Mouse (Mus musculus): ENCODE data around the gene Rpusd3. TPM values are rescaled to one million over a fixed set of nuclear protein-coding genes. Genes with fewer than 3 reads are reported as not detected.

Gene Rpusd3
- total and polyA plus RNA-seq, 2 experiments from 2014 or later, result 22.0 to 53.8 TPM

- peak overlapping the region; percentile 77 for H3K27ac ChIP-seq (ENCODE audit: low read depth, low read length)
- H3K4me3 ChIP-seq (ENCODE audit: low read depth, low read length), result peak overlapping the region; percentile 94
- 39% methylated on average over 9 of the region's 9 CpGs for WGBS
- H3K4me1 ChIP-seq (ENCODE audit: insufficient read depth, low read length), result peaks cover 6% of the 10 kb centered on the region; the same call in 1 of the 2 replicates
- ATAC-seq (ENCODE audit: low FRiP score) (peak; percentile 24; the same call in 1 of the 2 replicates), DNase-seq (ENCODE audit: low spot score) (no peak)
- H3K9me3 ChIP-seq (ENCODE audit: low read length), result no peaks in the 10 kb centered on the region
- peak overlapping the region; percentile 95 for H3K9ac ChIP-seq (replicated peaks; ENCODE audit: low read length, poor library complexity, severe bottlenecking)
- peaks cover under 1% of the 10 kb centered on the region for H3K36me3 ChIP-seq (ENCODE audit: insufficient read depth, low read length)
- TF ChIP-seq CTCF (IDR thresholded peaks at IDR 0.05), result no peak
- no peaks in the 10 kb centered on the region for H3K27me3 ChIP-seq (ENCODE audit: insufficient read depth, low read length)
- H3K4me2 ChIP-seq (ENCODE audit: low read depth, low read length, poor library complexity, severe bottlenecking), result peak overlapping the region; percentile 92
Measured at GRCm38 (mm10) chr6:113442087-113442441, 22.9 kb upstream of the Rpusd3 start.

GRCm38 (mm10) chr6:113441147-113441680 lies 22.1 kb upstream of the Rpusd3 start:
- peak; percentile 83 for TF ChIP-seq CTCF (IDR thresholded peaks at IDR 0.05)
- peak; percentile 88 for DNase-seq (ENCODE audit: low spot score)
- no peak overlapping the region for H3K9ac ChIP-seq (replicated peaks; ENCODE audit: low read length, poor library complexity, severe bottlenecking)
- H3K4me2 ChIP-seq (ENCODE audit: low read depth, low read length, poor library complexity, severe bottlenecking), result no peak overlapping the region
- no peaks in the 10 kb centered on the region for H3K36me3 ChIP-seq (ENCODE audit: insufficient read depth, low read length)
- no peak overlapping the region for H3K27ac ChIP-seq (ENCODE audit: low read depth, low read length)
- H3K4me3 ChIP-seq (ENCODE audit: low read depth, low read length), result no peak overlapping the region
- H3K27me3 ChIP-seq (ENCODE audit: insufficient read depth, low read length), result no peaks in the 10 kb centered on the region
- ATAC-seq (ENCODE audit: low FRiP score), result no peak
- no peaks in the 10 kb centered on the region for H3K9me3 ChIP-seq (ENCODE audit: low read length)
- peaks cover 6% of the 10 kb centered on the region; the same call in 1 of the 2 replicates for H3K4me1 ChIP-seq (ENCODE audit: insufficient read depth, low read length)
- WGBS, result 53% methylated on average over 7 of the region's 7 CpGs

GRCm38 (mm10) chr6:113440686-113441085 lies 21.5 kb upstream of the Rpusd3 start:
- Histone ChIP-seq H3K4me2 (ENCODE audit: low read depth, low read length, poor library complexity, severe bottlenecking) (no peak overlapping the region), H3K4me3 (ENCODE audit: low read depth, low read length) (no peak overlapping the region), H3K9ac (replicated peaks; ENCODE audit: low read length, poor library complexity, severe bottlenecking) (no peak overlapping the region), H3K36me3 (ENCODE audit: insufficient read depth, low read length) (no peaks in the 10 kb centered on the region), H3K9me3 (ENCODE audit: low read length) (no peaks in the 10 kb centered on the region), H3K27ac (ENCODE audit: low read depth, low read length) (no peak overlapping the region), H3K27me3 (ENCODE audit: insufficient read depth, low read length) (0 out of 2 replicates have a peak, but pooled peaks cover 3% of the 10 kb centered on the region), H3K4me1 (ENCODE audit: insufficient read depth, low read length) (peaks cover 6% of the 10 kb centered on the region; the same call in 1 of the 2 replicates)
- TF ChIP-seq CTCF (IDR thresholded peaks at IDR 0.05), result no peak
- DNase-seq (ENCODE audit: low spot score), result no peak
- ATAC-seq (ENCODE audit: low FRiP score), result no peak
- 91% methylated on average over 3 of the region's 3 CpGs for WGBS

- no peak overlapping the region for H3K9ac ChIP-seq (replicated peaks; ENCODE audit: low read length, poor library complexity, severe bottlenecking)
- 60% methylated on average over 12 of the region's 12 CpGs for whole genome bisulfite sequencing
- H3K4me2 ChIP-seq (ENCODE audit: low read depth, low read length, poor library complexity, severe bottlenecking), result no peak overlapping the region
- no peak for TF ChIP-seq CTCF (IDR thresholded peaks at IDR 0.05)
- H3K4me1 ChIP-seq (ENCODE audit: insufficient read depth, low read length), result peaks cover 6% of the 10 kb centered on the region; the same call in 1 of the 2 replicates
- H3K4me3 ChIP-seq (ENCODE audit: low read depth, low read length), result no peak overlapping the region
- no peaks in the 10 kb centered on the region for H3K36me3 ChIP-seq (ENCODE audit: insufficient read depth, low read length)
- DNase-seq (ENCODE audit: low spot score) (no peak), ATAC-seq (ENCODE audit: low FRiP score) (no peak)
- H3K27me3 ChIP-seq (ENCODE audit: insufficient read depth, low read length), result 0 out of 2 replicates have a peak, but pooled peaks cover 3% of the 10 kb centered on the region
- H3K9me3 ChIP-seq (ENCODE audit: low read length), result no peaks in the 10 kb centered on the region
- H3K27ac ChIP-seq (ENCODE audit: low read depth, low read length), result no peak overlapping the region
Measured at GRCm38 (mm10) chr6:113438721-113439430, 19.7 kb upstream of the Rpusd3 start.

GRCm38 (mm10) chr6:113437135-113437534 lies 18.0 kb upstream of the Rpusd3 start:
- Histone ChIP-seq H3K4me1 (ENCODE audit: insufficient read depth, low read length) (no peaks in the 10 kb centered on the region), H3K9me3 (ENCODE audit: low read length) (no peaks in the 10 kb centered on the region), H3K4me2 (ENCODE audit: low read depth, low read length, poor library complexity, severe bottlenecking) (no peak overlapping the region), H3K9ac (replicated peaks; ENCODE audit: low read length, poor library complexity, severe bottlenecking) (no peak overlapping the region), H3K27ac (ENCODE audit: low read depth, low read length) (no peak overlapping the region), H3K36me3 (ENCODE audit: insufficient read depth, low read length) (no peaks in the 10 kb centered on the region), H3K4me3 (ENCODE audit: low read depth, low read length) (no peak overlapping the region), H3K27me3 (ENCODE audit: insufficient read depth, low read length) (0 out of 2 replicates have a peak, but pooled peaks cover 3% of the 10 kb centered on the region)
- no peak for DNase-seq (ENCODE audit: low spot score)
- 77% methylated on average over 12 of the region's 12 CpGs for WGBS
- ATAC-seq (ENCODE audit: low FRiP score), result no peak
- TF ChIP-seq CTCF (IDR thresholded peaks at IDR 0.05), result no peak

GRCm38 (mm10) chr6:113435664-113436205 lies 16.6 kb upstream of the Rpusd3 start, which contains the start of gene Cidec:
Gene Cidec, minus strand, starts transcription at chr6:113435760.
- no peak within 1 kb of the TSS for H3K27ac ChIP-seq (ENCODE audit: low read depth, low read length)
- ATAC-seq (ENCODE audit: low FRiP score) (no peak), DNase-seq (ENCODE audit: low spot score) (no peak)
- H3K4me3 ChIP-seq (ENCODE audit: low read depth, low read length), result no peak within 1 kb of the TSS
- H3K36me3 ChIP-seq (ENCODE audit: insufficient read depth, low read length), result no peaks in the 10 kb centered on the region
- H3K9me3 ChIP-seq (ENCODE audit: low read length), result no peaks in the 10 kb centered on the region
- TF ChIP-seq CTCF (IDR thresholded peaks at IDR 0.05), result no peak
- H3K27me3 ChIP-seq (ENCODE audit: insufficient read depth, low read length), result 0 out of 2 replicates have a peak, but pooled peaks cover 3% of the 10 kb centered on the region
- H3K9ac ChIP-seq (replicated peaks; ENCODE audit: low read length, poor library complexity, severe bottlenecking), result no peak within 1 kb of the TSS
- H3K4me1 ChIP-seq (ENCODE audit: insufficient read depth, low read length), result no peaks in the 10 kb centered on the region
- 72% methylated on average over 9 of the region's 9 CpGs for WGBS
- H3K4me2 ChIP-seq (ENCODE audit: low read depth, low read length, poor library complexity, severe bottlenecking), result no peak within 1 kb of the TSS

Data from midbrain, postnatal 0 days (tissue).